1 mouse cellular context compared by ENCODE assay signal in genomic region chr4:150217042-150217554, GRCm38 (mm10).
A peak's percentile ranks its signal among the peaks of the same experiment; 100 is the strongest.
TF ChIP-seq lines count a peak whose summit lies in the region.

No protein-coding gene starts in this region.

TF ChIP-seq in MEL, 35 proteins besides CTCF, POLR2A, EP300 and RAD21:
- no peak for TF ChIP-seq CHD2 (IDR thresholded peaks at IDR 0.05; ENCODE audit: low read length)
- TF ChIP-seq UBTF (IDR thresholded peaks at IDR 0.05; ENCODE audit: borderline replicate concordance, insufficient read depth, low read depth, low read length) = no peak
- TF ChIP-seq MAFK (IDR thresholded peaks at IDR 0.05; ENCODE audit: borderline replicate concordance, low read depth, low read length) = no peak
- peak; percentile 17; the same call in 1 of the 2 replicates for TF ChIP-seq TAL1 (IDR thresholded peaks at IDR 0.05; ENCODE audit: low read length)
- no peak for TF ChIP-seq USF2 (IDR thresholded peaks at IDR 0.05; ENCODE audit: borderline replicate concordance in 1 of 2, insufficient read depth in 1 of 2, low read depth in 1 of 2, low read length in 2 of 2)
- TF ChIP-seq BHLHE40 (IDR thresholded peaks at IDR 0.05; ENCODE audit: borderline replicate concordance, low read depth, low read length) = no peak
- TF ChIP-seq HCFC1 (IDR thresholded peaks at IDR 0.05; ENCODE audit: low read depth, low read length) = no peak
- peak; percentile 90 for TF ChIP-seq TBP (IDR thresholded peaks at IDR 0.05; ENCODE audit: low read depth, low read length)
